Mouse (Mus musculus): ENCODE data around the gene Tnni2. TPM values are rescaled to one million over a fixed set of nuclear protein-coding genes. Genes with fewer than 3 reads are reported as not detected.
A peak's percentile ranks its signal among the peaks of the same experiment; 100 is the strongest.

The Tnni2 gene
- total RNA-seq, 1 experiment from 2014 or later: 18.2 TPM

GRCm38 (mm10) chr7:142455251-142455650, 13.6 kb downstream of the Tnni2 start:
- no peak for ATAC-seq (ENCODE audit: extremely low read depth, insufficient number of reproducible peaks, low FRiP score, poor library complexity, severe bottlenecking)

DNA sequence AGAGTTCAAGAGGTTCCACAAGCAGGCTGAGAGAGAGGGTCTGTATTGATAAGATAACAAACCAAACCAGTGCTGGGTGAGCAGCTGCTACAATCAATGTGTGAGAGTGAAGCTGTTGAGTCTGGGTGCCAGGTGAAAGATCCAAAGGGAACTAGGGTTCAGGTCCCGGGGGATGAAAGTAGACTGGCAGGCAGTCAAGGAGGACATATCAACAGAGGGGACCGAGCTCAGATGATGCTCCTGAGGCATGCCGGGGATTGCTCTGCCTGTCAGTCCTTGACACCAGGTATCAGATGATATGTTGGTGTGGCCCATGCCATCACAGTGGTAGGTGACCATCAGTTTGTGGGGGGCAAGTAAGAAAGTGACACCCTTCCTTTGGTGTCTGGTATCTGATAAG, 15.2 kb downstream of the Tnni2 start:
- ATAC-seq (ENCODE audit: extremely low read depth, insufficient number of reproducible peaks, low FRiP score, poor library complexity, severe bottlenecking): no peak

GRCm38 (mm10) chr7:142457227-142457811, 15.7 kb downstream of the Tnni2 start:
- ATAC-seq (ENCODE audit: extremely low read depth, insufficient number of reproducible peaks, low FRiP score, poor library complexity, severe bottlenecking): no peak

DNA sequence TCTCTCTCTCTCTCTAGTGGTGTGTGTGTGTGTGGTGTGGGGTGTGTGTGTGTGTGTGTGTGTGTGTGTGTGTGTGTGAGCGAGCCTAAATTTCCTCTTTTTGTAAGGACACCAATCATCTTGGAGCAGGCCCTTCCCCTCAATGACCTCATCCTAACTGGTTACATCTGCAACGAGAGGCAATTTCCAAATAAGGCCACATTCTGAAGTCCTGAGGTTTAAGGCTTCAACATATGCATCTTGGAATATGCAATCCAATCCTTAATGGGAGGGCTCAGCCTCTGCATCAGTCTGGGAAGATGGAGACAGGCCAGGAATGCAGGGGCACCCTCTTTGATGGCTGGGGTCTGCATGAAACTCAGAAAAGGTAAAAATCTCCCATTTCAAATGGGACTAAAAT, 16.4 kb downstream of the Tnni2 start:
- ATAC-seq (ENCODE audit: extremely low read depth, insufficient number of reproducible peaks, low FRiP score, poor library complexity, severe bottlenecking): peak; percentile 59

DNA sequence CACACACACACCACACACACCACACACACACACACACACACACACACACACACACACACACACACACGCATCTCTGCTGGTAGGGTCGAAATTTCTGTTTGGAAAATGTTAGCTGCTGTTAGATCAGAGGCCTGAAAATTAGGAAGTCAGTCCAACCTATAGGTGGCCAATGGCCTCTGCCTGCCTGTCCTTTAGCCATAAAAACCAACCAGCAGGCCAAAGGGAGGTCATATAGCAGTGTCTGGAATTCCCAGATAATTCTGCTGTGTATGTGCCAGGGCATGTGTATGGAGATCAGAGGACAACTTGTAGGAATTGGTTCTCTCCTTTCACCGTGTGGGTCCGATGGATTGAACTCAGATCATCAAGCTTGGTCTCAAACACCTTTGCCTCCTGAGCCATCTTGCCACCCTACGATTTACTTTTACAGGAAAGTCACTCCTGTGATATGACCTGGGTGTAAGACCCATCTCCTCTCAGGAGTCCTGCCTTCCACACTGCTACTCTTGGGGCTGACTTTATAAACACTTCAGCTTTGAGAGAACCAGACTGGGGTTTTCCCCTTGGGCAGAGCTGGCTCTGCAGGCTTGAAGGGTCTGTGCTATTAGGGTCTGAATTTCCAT, 17.2 kb downstream of the Tnni2 start:
- no peak for ATAC-seq (ENCODE audit: extremely low read depth, insufficient number of reproducible peaks, low FRiP score, poor library complexity, severe bottlenecking)

DNA sequence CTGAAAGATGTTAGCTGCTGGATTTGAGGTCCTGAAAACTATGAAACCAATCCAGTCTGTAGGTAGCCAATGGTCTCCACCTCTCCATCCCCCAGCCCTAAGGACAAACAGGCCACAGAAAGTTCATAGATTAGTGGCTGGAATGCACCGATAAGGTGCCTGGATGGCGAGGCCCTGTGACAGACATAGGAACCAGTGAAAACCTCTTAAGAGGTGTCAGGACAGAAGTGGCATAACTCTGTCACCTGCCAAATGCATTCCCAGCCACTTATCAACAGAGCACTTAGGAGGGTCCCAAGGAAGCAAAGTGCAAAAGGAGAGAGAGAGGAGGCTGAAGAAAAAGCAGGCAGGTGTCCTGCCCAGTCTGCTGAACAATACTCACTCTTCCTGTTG, 17.7 kb downstream of the Tnni2 start:
- no peak for ATAC-seq (ENCODE audit: extremely low read depth, insufficient number of reproducible peaks, low FRiP score, poor library complexity, severe bottlenecking)

DNA sequence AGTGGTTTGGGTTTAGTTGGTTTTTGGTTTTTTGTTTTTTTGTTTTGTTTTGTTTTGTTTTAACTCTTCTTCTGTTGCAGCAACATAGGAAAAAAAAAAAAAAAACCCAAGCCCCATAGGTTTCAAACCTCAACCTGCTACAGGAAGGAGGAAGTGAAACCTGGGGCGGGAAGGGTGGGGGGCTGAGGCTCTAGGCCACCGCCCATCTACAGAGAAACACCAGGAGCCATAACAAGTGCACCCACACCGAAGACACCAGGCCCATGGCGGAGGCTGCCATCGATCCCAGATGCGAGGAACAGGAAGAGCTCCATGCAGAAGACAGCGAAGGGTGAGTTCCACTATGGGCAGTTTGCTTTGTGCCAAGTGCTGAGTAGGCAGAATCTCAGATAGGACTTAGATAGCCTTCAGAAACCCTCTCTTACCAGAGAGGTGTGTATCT, 19.0 kb downstream of the Tnni2 start, which contains the start of gene Lsp1:
Gene Lsp1 (plus strand): TSS at position 174 of the 442 bp plus-strand sequence.
- ATAC-seq (ENCODE audit: extremely low read depth, insufficient number of reproducible peaks, low FRiP score, poor library complexity, severe bottlenecking): peak; percentile 59

GRCm38 (mm10) chr7:142461446-142461845, 19.8 kb downstream of the Tnni2 start:
- peak; percentile 2; the same call in 1 of the 2 replicates for ATAC-seq (ENCODE audit: extremely low read depth, insufficient number of reproducible peaks, low FRiP score, poor library complexity, severe bottlenecking)

- ATAC-seq (ENCODE audit: extremely low read depth, insufficient number of reproducible peaks, low FRiP score, poor library complexity, severe bottlenecking): no peak
Observed at GRCm38 (mm10) chr7:142462190-142462589, 20.6 kb downstream of the Tnni2 start.

DNA sequence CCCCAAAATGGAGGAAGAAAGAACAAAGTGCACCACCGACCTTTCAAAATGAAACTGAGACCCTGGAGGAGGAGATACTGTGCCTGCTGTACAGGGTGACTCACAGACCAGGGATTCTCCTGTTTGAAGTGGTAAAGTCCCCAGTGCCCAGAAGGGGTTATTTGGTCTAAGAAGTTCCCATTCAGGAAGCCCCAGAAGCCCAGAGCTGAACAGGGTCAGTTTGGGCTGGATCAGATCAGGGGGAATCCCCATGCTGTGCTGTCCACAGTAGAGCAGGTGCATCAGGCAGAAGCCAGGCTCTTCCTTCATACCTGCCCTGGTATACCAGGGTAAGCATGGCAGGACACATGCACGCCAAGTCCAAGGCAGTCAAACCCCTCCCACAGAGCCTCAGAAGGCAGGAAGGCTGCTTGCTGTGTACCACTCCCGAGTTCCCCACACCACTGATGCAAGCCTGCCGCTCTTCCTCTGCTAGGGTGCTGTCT, 21.0 kb downstream of the Tnni2 start:
- ATAC-seq (ENCODE audit: extremely low read depth, insufficient number of reproducible peaks, low FRiP score, poor library complexity, severe bottlenecking): no peak

DNA sequence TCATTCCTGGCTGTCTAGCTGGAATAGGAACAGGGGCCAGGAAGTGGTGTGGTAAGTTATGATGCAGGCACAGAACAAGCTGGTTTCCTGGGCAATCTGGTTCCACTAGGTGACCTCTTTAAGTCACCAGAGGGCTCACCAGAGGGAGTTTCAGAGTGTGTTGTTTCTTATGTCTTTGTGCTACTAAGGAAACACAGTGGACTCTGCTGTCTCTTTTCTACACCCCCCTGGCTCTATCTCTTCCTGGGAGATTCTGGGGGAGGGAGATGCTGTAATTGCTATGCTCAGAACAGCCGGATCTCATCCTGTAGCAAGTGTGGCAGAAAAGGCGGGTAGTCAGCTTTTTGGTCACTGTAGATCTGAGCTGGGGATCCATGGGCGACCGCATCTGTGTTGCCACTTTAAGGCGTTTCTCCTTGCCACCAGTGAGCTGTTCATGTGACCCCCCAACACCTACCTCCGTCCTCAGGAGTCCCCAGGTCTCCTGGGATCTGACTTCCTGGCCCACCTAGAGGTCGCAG, 28.6 kb downstream of the Tnni2 start:
- no peak for ATAC-seq (ENCODE audit: extremely low read depth, insufficient number of reproducible peaks, low FRiP score, poor library complexity, severe bottlenecking)

DNA sequence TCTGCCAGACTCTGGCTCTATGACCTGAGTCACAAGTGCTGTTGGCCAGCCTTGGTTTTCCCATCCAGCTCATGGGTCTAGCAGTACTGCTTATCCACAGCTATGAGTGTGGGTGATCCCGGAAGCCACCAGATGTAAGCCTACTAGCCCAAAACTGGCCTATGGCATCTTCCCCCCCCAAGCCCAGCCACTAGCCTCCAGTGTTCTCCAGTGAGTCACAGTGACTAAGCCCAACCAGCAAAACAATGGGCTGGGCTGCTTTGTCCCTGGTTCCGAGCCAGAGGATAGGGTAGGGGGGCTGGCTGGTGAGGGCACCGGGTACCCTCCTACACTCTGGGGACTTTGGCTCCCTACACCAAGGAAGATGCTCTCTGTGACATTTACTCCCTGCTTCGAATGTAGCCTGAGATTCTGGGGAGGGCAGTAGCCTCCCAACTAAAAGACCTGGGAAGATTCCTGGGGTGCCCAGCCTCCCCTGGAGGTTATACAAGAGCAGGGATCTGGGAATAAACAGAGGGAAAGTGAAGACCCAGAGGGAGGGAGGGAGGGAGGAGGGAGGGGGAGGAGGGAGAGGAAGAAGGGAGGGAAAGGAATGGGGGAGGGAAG, 29.3 kb downstream of the Tnni2 start:
- ATAC-seq (ENCODE audit: extremely low read depth, insufficient number of reproducible peaks, low FRiP score, poor library complexity, severe bottlenecking): no peak

DNA sequence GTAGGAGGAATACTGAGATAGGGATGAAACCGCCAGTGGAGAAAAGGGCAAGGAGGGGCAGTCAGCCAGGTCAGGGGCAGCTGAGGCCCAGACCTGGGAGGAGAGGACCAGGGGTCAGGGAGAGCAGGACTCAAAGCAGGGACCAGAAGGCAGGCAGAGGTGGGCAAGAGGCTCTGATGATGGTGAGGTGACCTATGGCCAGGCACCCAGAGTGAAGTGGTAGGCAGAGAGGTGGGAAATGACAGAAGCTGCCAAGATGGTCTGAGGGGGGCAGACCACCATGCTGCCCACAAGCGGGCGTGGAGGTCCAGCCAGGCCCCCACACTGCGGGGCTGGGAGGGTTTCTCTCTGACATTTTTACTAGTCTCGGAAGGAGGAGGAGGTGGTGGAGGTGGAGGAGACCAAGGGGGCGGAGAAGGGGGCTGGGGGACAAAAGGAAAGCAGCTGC, 29.8 kb downstream of the Tnni2 start:
- no peak for ATAC-seq (ENCODE audit: extremely low read depth, insufficient number of reproducible peaks, low FRiP score, poor library complexity, severe bottlenecking)

DNA sequence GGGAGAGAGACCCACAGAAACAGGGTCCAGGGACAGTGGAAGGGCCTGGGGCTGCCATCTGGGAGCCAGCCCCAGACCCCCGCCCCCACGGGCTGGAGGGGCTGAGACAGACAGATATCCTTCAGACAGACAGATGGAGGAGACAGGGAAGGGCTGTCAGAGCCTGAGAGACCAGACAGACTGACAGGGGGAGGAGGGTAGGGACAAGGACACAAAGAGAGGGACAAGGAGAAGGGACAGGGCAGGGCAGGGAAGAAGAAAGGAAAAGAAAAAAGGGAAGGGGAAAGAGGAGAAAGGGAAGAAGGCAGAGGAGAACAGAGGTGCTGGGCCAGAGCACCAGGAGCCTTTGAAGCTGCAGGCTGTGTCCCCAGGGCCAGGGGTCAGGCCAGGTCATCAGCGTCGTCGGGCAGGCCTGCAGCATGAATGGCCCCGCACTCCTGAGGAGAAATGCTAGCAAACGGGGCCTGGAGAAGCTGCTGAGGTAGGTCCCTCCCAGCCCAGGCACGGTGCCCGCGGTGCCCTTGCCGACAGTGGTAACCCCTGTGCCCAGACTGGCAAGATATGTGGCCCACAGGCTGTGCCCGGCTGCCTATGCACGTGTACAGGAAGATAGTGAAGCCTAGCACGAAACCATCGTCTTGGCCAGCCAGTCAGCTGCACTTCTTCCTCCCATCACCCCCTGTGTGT, 30.4 kb downstream of the Tnni2 start:
- no peak for ATAC-seq (ENCODE audit: extremely low read depth, insufficient number of reproducible peaks, low FRiP score, poor library complexity, severe bottlenecking)

DNA sequence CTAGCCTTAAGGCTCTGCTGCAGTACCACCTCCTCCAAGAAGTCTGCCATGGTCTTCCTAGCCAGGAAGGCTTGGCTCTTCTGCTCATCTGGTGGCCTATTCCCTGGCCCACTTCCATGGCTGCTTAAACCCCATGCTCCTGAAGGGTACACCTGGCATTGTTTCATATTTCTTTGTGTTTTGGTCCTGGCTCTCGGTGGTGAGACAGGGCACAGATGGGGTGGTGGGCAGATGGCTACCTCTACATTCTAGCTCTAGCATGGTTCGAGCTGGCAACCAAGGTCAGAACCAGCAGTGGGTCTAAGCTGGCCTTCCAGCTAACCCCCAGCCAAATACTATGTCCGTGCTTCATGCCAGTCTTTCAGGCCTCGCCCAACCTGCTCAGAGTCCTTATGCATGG, 31.3 kb downstream of the Tnni2 start:
- no peak for ATAC-seq (ENCODE audit: extremely low read depth, insufficient number of reproducible peaks, low FRiP score, poor library complexity, severe bottlenecking)

GRCm38 (mm10) chr7:142473476-142473875, 31.9 kb downstream of the Tnni2 start:
- ATAC-seq (ENCODE audit: extremely low read depth, insufficient number of reproducible peaks, low FRiP score, poor library complexity, severe bottlenecking): no peak

DNA sequence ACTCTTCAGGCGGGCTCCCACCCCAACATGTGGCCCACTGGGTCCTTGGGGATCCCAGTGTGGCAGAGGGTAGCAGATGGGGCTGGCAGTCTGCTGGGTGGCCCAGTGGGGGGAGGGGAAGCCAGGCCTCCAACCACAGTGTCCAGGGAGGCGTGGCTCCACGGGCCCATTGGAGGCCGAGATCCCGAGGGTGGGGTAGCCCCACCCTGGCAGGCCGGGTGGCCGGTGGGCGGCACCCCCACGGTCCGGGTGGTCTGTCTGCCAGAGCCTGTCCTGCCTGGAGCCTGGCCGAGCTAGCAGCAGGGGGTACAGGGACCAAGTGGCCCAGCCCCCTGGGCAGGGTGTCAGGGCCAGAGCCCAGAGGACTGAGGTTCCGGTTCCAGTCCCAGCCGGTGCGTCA, 33.2 kb downstream of the Tnni2 start:
- no peak for ATAC-seq (ENCODE audit: extremely low read depth, insufficient number of reproducible peaks, low FRiP score, poor library complexity, severe bottlenecking)

GRCm38 (mm10) chr7:142475641-142476040, 34.0 kb downstream of the Tnni2 start:
- no peak for ATAC-seq (ENCODE audit: extremely low read depth, insufficient number of reproducible peaks, low FRiP score, poor library complexity, severe bottlenecking)

DNA sequence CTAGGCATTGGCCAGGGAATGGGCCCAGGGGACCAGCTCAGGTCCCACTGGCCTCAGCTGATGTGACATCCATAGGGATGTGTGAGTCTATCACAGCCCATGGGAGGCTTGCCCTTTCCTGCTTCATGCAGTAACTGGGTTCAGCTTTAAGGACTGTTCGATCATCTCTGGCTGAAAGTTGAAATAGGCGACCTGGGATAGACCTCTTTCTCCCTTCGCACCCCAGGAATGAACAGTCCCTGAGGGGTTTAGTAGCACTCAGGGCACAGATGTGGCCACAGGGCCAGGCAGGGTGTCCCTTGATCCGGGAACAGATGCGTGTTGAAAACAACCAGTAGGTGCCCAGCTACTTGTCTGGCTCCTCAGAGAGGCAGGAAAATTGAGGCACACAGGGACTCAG, 34.7 kb downstream of the Tnni2 start:
- ATAC-seq (ENCODE audit: extremely low read depth, insufficient number of reproducible peaks, low FRiP score, poor library complexity, severe bottlenecking): no peak

All from neutrophil, adult 5-6 weeks (primary cell).